Mouse (Mus musculus) ES-E14 (cell line): ENCODE measurements around the gene Gm10974.

Source experiments
- HCFC1 ChIP-seq: IDR thresholded peaks from 2 replicates; pipeline ENCODE4 v1.6.1; 2012; ENCODE audit warnings: low read length, inconsistent platforms, borderline replicate concordance; ENCODE audit not compliant: insufficient read depth
- MAFK ChIP-seq: IDR thresholded peaks from 2 replicates; pipeline ENCODE4 v1.6.1; 2014; ENCODE audit warnings: mild to moderate bottlenecking, low read depth, low read length, inconsistent platforms; ENCODE audit not compliant: insufficient read depth
- ZNF384 ChIP-seq: IDR thresholded peaks from 2 replicates; pipeline ENCODE4 v1.6.1; 2012; ENCODE audit warnings: low read depth, low read length, inconsistent platforms

- TF ChIP-seq MAFK, result no peak
- TF ChIP-seq HCFC1, result no peak
- no peak for TF ChIP-seq ZNF384
Observed at GRCm38 (mm10) chr7:66336955-66337354, 28.8 kb upstream of the Gm10974 start.
